Mouse (Mus musculus) gastrocnemius, postnatal 36 days (tissue): Measurements from ENCODE around the gene Slc25a42. TPM values are rescaled to one million over a fixed set of nuclear protein-coding genes. Genes with fewer than 3 reads are reported as not detected.

Experiments used
- DNase-seq, 2 experiments: peaks; one replicate each; pipeline ENCODE4 v3.0.0; 2022
- intact Hi-C: fragments of 180-260 bp; cut with DNase I; formaldehyde crosslinking; loops from one replicate; pipeline ENCODE4 v1.15.1; 2025
- total RNA-seq, 2 experiments: library from RNA; stranded (reverse); gene quantifications; 2 replicates each; pipeline ENCODE4 v1.2.3; 2021

The Slc25a42 gene
- total RNA-seq, 2 experiments from 2014 or later: 28.0 to 40.6 TPM

GRCm38 (mm10) chr8:70174079-70174478 is 38.0 kb downstream of the Slc25a42 start:
- DNase-seq: no peak
- intact Hi-C loops: no loop called here

- no peak for DNase-seq
- intact Hi-C loops: no loop called here
These were observed 38.8 kb downstream of the Slc25a42 start for GRCm38 (mm10) chr8:70173320-70173719.

GRCm38 (mm10) chr8:70172043-70172681 is 39.9 kb downstream of the Slc25a42 start, which contains the start of gene Tmem161a:
Tmem161a (plus strand) TSS chr8:70172356.
- peak; percentile 84 to 88 for DNase-seq
- intact Hi-C loops: no loop called here

- intact Hi-C loops: no loop called here
- no peak for DNase-seq
These were observed 40.9 kb downstream of the Slc25a42 start for GRCm38 (mm10) chr8:70171240-70171639.

- no peak for DNase-seq
- intact Hi-C loops: no loop called here
These were observed 41.4 kb downstream of the Slc25a42 start for GRCm38 (mm10) chr8:70170748-70171147.

- intact Hi-C loops: no loop called here
These were observed 42.0 kb downstream of the Slc25a42 start for GRCm38 (mm10) chr8:70170116-70170515.

GRCm38 (mm10) chr8:70166504-70167110 is 45.5 kb downstream of the Slc25a42 start:
- intact Hi-C loops: loop anchor here (1.0 to 5.0 kb wide), 2 partner anchors 62 to 79 kb away; no protein-coding TSS in a partner anchor
- DNase-seq: peak; percentile 49 to 53

More at GRCm38 (mm10) chr8:70170116-70170515, 42.0 kb downstream of the Slc25a42 start:
- no peak for DNase-seq

GRCm38 (mm10) chr8:70163316-70163715 is 48.8 kb downstream of the Slc25a42 start:
- intact Hi-C loops: no loop called here
- DNase-seq: no peak

- intact Hi-C loops: no loop called here
- DNase-seq: no peak
These were observed 52.1 kb downstream of the Slc25a42 start for GRCm38 (mm10) chr8:70160015-70160414.

- no peak for DNase-seq
- intact Hi-C loops: no loop called here
These were observed 52.9 kb downstream of the Slc25a42 start for GRCm38 (mm10) chr8:70159211-70159610.

- intact Hi-C loops: no loop called here
These were observed 53.8 kb downstream of the Slc25a42 start for GRCm38 (mm10) chr8:70158069-70158853.

GRCm38 (mm10) chr8:70157240-70157800 is 54.8 kb downstream of the Slc25a42 start:
- intact Hi-C loops: no loop called here
- no peak for DNase-seq

More at GRCm38 (mm10) chr8:70158069-70158853, 53.8 kb downstream of the Slc25a42 start:
- peak; percentile 51 to 55 for DNase-seq

GRCm38 (mm10) chr8:70152537-70153257 is 59.4 kb downstream of the Slc25a42 start:
- DNase-seq: peak in 1 of 2 experiments; percentile 50
- intact Hi-C loops: no loop called here

- no peak for DNase-seq
- intact Hi-C loops: no loop called here
These were observed 61.9 kb downstream of the Slc25a42 start for GRCm38 (mm10) chr8:70150158-70150557.

GRCm38 (mm10) chr8:70147678-70148607 is 64.2 kb downstream of the Slc25a42 start:
- intact Hi-C loops: no loop called here
- DNase-seq: no peak

- intact Hi-C loops: no loop called here
- no peak for DNase-seq
These were observed 72.1 kb downstream of the Slc25a42 start for GRCm38 (mm10) chr8:70139981-70140380.

- intact Hi-C loops: no loop called here
- DNase-seq: peak; percentile 99
These were observed 72.9 kb downstream of the Slc25a42 start, which contains the start of the genes Rfxank, Borcs8 and Mef2b for GRCm38 (mm10) chr8:70139026-70139857. Rfxank (minus strand) TSS chr8:70139154. Borcs8 (plus strand) TSS chr8:70139499. Mef2b (plus strand) TSS chr8:70139711.

- intact Hi-C loops: no loop called here
- DNase-seq: no peak
These were observed 74.2 kb downstream of the Slc25a42 start for GRCm38 (mm10) chr8:70137890-70138289.
